Mouse (Mus musculus): Measurements from ENCODE around the gene Clrn2. TPM values are rescaled to one million over a fixed set of nuclear protein-coding genes. Genes with fewer than 3 reads are reported as not detected.

Gene Clrn2
- total and polyA plus RNA-seq, 2 experiments, result not detected

- H3K9ac ChIP-seq (ENCODE audit: low read depth, low read length), result peak within 1 kb of the TSS; percentile 100
- under 1% methylated on average over 78 of the region's 78 CpGs for WGBS
- DNase-seq (ENCODE audit: extremely low read depth, low read depth, low spot score), result peak; percentile 84
Observed at GRCm38 (mm10) chr5:45493191-45494092, 39.9 kb downstream of the Clrn2 start, which contains the start of gene Lap3. TSS of gene Lap3 (plus strand) at chr5:45493374.

GRCm38 (mm10) chr5:45494093-45494755 is 40.7 kb downstream of the Clrn2 start:
- H3K79me2 ChIP-seq (ENCODE audit: control insufficient read depth, insufficient read depth, low read length), result peaks cover 21% of the 10 kb centered on the region; the same call in 1 of the 2 replicates
- no peaks in the 10 kb centered on the region for H3K27me3 ChIP-seq (ENCODE audit: control insufficient read depth, insufficient read depth, low read length)
- peak overlapping the region; percentile 99 for H3K27ac ChIP-seq (replicated peaks; ENCODE audit: insufficient read depth, low read depth, low read length)
- 23% methylated on average over 9 of the region's 9 CpGs for WGBS
- no peak for TF ChIP-seq CTCF (IDR thresholded peaks at IDR 0.05; ENCODE audit: low read depth, low read length)
- DNase-seq (ENCODE audit: extremely low read depth, low read depth, low spot score), result peak; percentile 78
- peaks cover 25% of the 10 kb centered on the region for H3K36me3 ChIP-seq (ENCODE audit: control insufficient read depth, insufficient read depth, low read length)
- peak overlapping the region; percentile 100 for H3K9ac ChIP-seq (ENCODE audit: low read depth, low read length)
- peak overlapping the region; percentile 100 for H3K4me3 ChIP-seq (ENCODE audit: insufficient read depth, low read depth, low read length)
- peaks cover 25% of the 10 kb centered on the region for H3K4me1 ChIP-seq (ENCODE audit: control insufficient read depth, insufficient read depth, low read length)

More at GRCm38 (mm10) chr5:45493191-45494092, 39.9 kb downstream of the Clrn2 start, which contains the start of gene Lap3:
- peak within 1 kb of the TSS; percentile 99 for H3K27ac ChIP-seq (replicated peaks; ENCODE audit: insufficient read depth, low read depth, low read length)
- H3K4me1 ChIP-seq (ENCODE audit: control insufficient read depth, insufficient read depth, low read length), result peaks cover 25% of the 10 kb centered on the region
- peak within 1 kb of the TSS; percentile 100 for H3K4me3 ChIP-seq (ENCODE audit: insufficient read depth, low read depth, low read length)
- H3K36me3 ChIP-seq (ENCODE audit: control insufficient read depth, insufficient read depth, low read length), result peaks cover 19% of the 10 kb centered on the region; the same call in 1 of the 2 replicates
- H3K27me3 ChIP-seq (ENCODE audit: control insufficient read depth, insufficient read depth, low read length), result no peaks in the 10 kb centered on the region
- peaks cover 16% of the 10 kb centered on the region; the same call in 1 of the 2 replicates for H3K79me2 ChIP-seq (ENCODE audit: control insufficient read depth, insufficient read depth, low read length)
- TF ChIP-seq CTCF (IDR thresholded peaks at IDR 0.05; ENCODE audit: low read depth, low read length) (peak; percentile 50), POLR2A (IDR thresholded peaks at IDR 0.05; ENCODE audit: extremely low read depth, insufficient read depth, low read length) (peak; percentile 96)

DNA sequence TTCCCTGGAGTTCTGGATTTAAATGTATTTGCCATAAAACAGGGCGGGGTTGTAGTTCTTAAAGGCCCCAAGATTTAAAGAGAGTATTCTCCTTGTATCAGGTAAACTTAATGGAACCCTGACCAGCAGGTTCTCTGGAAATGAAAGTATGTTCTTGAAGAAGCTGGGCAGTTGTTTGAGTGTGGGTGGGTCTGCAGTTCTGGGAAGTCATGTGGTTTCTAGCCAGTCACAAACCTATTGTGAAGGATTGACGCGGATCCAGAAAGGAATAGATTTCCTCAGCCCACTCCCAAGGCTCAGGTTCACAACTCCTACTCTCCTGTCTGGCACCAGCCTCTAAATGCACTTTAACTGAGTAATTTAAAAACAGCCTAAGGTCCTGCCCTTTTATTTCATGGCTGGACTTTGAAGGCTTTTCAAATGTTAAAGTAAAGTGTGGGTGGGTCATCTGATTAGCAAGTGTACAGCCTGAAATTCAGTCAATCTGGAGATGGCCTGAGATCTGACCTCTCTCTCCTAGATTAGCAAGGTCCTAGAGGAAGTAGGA is 42.0 kb downstream of the Clrn2 start:
- Histone ChIP-seq H3K27me3 (ENCODE audit: control insufficient read depth, insufficient read depth, low read length) (no peaks in the 10 kb centered on the region), H3K79me2 (ENCODE audit: control insufficient read depth, insufficient read depth, low read length) (peaks cover 25% of the 10 kb centered on the region; the same call in 1 of the 2 replicates), H3K9ac (ENCODE audit: low read depth, low read length) (peak overlapping the region; percentile 50), H3K36me3 (ENCODE audit: control insufficient read depth, insufficient read depth, low read length) (peaks cover 37% of the 10 kb centered on the region), H3K4me1 (ENCODE audit: control insufficient read depth, insufficient read depth, low read length) (peaks cover 25% of the 10 kb centered on the region), H3K4me3 (ENCODE audit: insufficient read depth, low read depth, low read length) (0 out of 2 replicates have a peak overlapping the region, but pooled peaks have one; percentile 10), H3K27ac (replicated peaks; ENCODE audit: insufficient read depth, low read depth, low read length) (peak overlapping the region; percentile 85)
- peak; percentile 62 for DNase-seq (ENCODE audit: extremely low read depth, low read depth, low spot score)
- no peak for TF ChIP-seq POLR2A (IDR thresholded peaks at IDR 0.05; ENCODE audit: extremely low read depth, insufficient read depth, low read length)
- no peak for TF ChIP-seq CTCF (IDR thresholded peaks at IDR 0.05; ENCODE audit: low read depth, low read length)
- 45% methylated on average over 3 of the region's 3 CpGs for WGBS

GRCm38 (mm10) chr5:45496042-45496441 is 42.5 kb downstream of the Clrn2 start:
- no peak for TF ChIP-seq CTCF (IDR thresholded peaks at IDR 0.05; ENCODE audit: low read depth, low read length)
- TF ChIP-seq POLR2A (IDR thresholded peaks at IDR 0.05; ENCODE audit: extremely low read depth, insufficient read depth, low read length), result no peak
- Histone ChIP-seq H3K79me2 (ENCODE audit: control insufficient read depth, insufficient read depth, low read length) (peaks cover 25% of the 10 kb centered on the region; the same call in 1 of the 2 replicates), H3K4me3 (ENCODE audit: insufficient read depth, low read depth, low read length) (no peak overlapping the region), H3K36me3 (ENCODE audit: control insufficient read depth, insufficient read depth, low read length) (peaks cover 42% of the 10 kb centered on the region), H3K4me1 (ENCODE audit: control insufficient read depth, insufficient read depth, low read length) (peaks cover 25% of the 10 kb centered on the region), H3K27me3 (ENCODE audit: control insufficient read depth, insufficient read depth, low read length) (no peaks in the 10 kb centered on the region), H3K27ac (replicated peaks; ENCODE audit: insufficient read depth, low read depth, low read length) (peak overlapping the region; percentile 85), H3K9ac (ENCODE audit: low read depth, low read length) (0 out of 2 replicates have a peak overlapping the region, but pooled peaks have one; percentile 33)
- DNase-seq (ENCODE audit: extremely low read depth, low read depth, low spot score), result peak; percentile 82

GRCm38 (mm10) chr5:45496479-45496878 is 42.9 kb downstream of the Clrn2 start:
- 31% methylated on average over 4 of the region's 4 CpGs for WGBS
- H3K27ac ChIP-seq (replicated peaks; ENCODE audit: insufficient read depth, low read depth, low read length), result peak overlapping the region; percentile 85
- H3K9ac ChIP-seq (ENCODE audit: low read depth, low read length), result peak overlapping the region; percentile 34; the same call in 1 of the 2 replicates
- no peak for TF ChIP-seq POLR2A (IDR thresholded peaks at IDR 0.05; ENCODE audit: extremely low read depth, insufficient read depth, low read length)
- TF ChIP-seq CTCF (IDR thresholded peaks at IDR 0.05; ENCODE audit: low read depth, low read length), result no peak
- no peak overlapping the region for H3K4me3 ChIP-seq (ENCODE audit: insufficient read depth, low read depth, low read length)
- DNase-seq (ENCODE audit: extremely low read depth, low read depth, low spot score), result peak; percentile 86
- peaks cover 27% of the 10 kb centered on the region; the same call in 1 of the 2 replicates for H3K79me2 ChIP-seq (ENCODE audit: control insufficient read depth, insufficient read depth, low read length)
- H3K36me3 ChIP-seq (ENCODE audit: control insufficient read depth, insufficient read depth, low read length), result peaks cover 46% of the 10 kb centered on the region
- peaks cover 25% of the 10 kb centered on the region for H3K4me1 ChIP-seq (ENCODE audit: control insufficient read depth, insufficient read depth, low read length)
- H3K27me3 ChIP-seq (ENCODE audit: control insufficient read depth, insufficient read depth, low read length), result no peaks in the 10 kb centered on the region
